Mouse (Mus musculus): Measurements from ENCODE around the gene Prpf38b. TPM values are rescaled to one million over a fixed set of nuclear protein-coding genes. Genes with fewer than 3 reads are reported as not detected.
A peak's percentile ranks its signal among the peaks of the same experiment; 100 is the strongest.

Gene Prpf38b
- total RNA-seq (2021): 10 to 100 TPM; 40.8 to 45.6 TPM
- long read RNA-seq, experiment 1, transcript Prpf38b-201 (6 exons, 3,026 nt): major isoform, 10 of 29 reads
- long read RNA-seq, experiment 1, partial matches to known transcripts: 0 of 29 reads
- long read RNA-seq, experiment 1, other reads (novel, unspliced or antisense): 19 of 29 reads
- long read RNA-seq, experiment 2, partial matches to known transcripts: 0 of 13 reads
- long read RNA-seq, experiment 2, other reads (novel, unspliced or antisense): 9 of 13 reads

- peak; percentile 88 to 96 for DNase-seq (ENCODE audit: low spot score in 2 of 2)
Measured at GRCm38 (mm10) chr3:108911548-108912413, at the start of gene Prpf38b. Gene Prpf38b (minus strand): TSS chr3:108911727.

- peak in 1 of 2 experiments; percentile 10 for DNase-seq (ENCODE audit: low spot score in 2 of 2)
Measured at GRCm38 (mm10) chr3:108961226-108961625, 49.7 kb upstream of the Prpf38b start.

GRCm38 (mm10) chr3:108959680-108960295 lies 48.3 kb upstream of the Prpf38b start:
- peak in 1 of 2 experiments; percentile 13 for DNase-seq (ENCODE audit: low spot score in 2 of 2)

- no peak for DNase-seq (ENCODE audit: low spot score in 2 of 2)
Measured at GRCm38 (mm10) chr3:108957976-108958375, 46.4 kb upstream of the Prpf38b start.

GRCm38 (mm10) chr3:108940996-108941395 lies 29.5 kb upstream of the Prpf38b start:
- no peak for DNase-seq (ENCODE audit: low spot score in 2 of 2)

- DNase-seq (ENCODE audit: low spot score in 2 of 2): peak in 1 of 2 experiments; percentile 12
Measured at GRCm38 (mm10) chr3:108940001-108940633, 28.6 kb upstream of the Prpf38b start, which contains the start of gene Gm9857. Gene Gm9857 (minus strand): TSS chr3:108940445.

- DNase-seq (ENCODE audit: low spot score in 2 of 2): no peak
Measured at GRCm38 (mm10) chr3:108939573-108939972, 28.0 kb upstream of the Prpf38b start, which contains the start of gene Henmt1. Gene Henmt1 (plus strand): TSS chr3:108939873.

GRCm38 (mm10) chr3:108938691-108939090 lies 27.2 kb upstream of the Prpf38b start:
- DNase-seq (ENCODE audit: low spot score in 2 of 2): no peak

- no peak for DNase-seq (ENCODE audit: low spot score in 2 of 2)
Measured at GRCm38 (mm10) chr3:108933557-108933956, 22.0 kb upstream of the Prpf38b start.

- DNase-seq (ENCODE audit: low spot score in 2 of 2): no peak
Measured at GRCm38 (mm10) chr3:108926308-108926707, 14.8 kb upstream of the Prpf38b start.

- DNase-seq (ENCODE audit: low spot score in 2 of 2): no peak
Measured at GRCm38 (mm10) chr3:108925677-108926076, 14.2 kb upstream of the Prpf38b start.

- DNase-seq (ENCODE audit: low spot score in 2 of 2): no peak
Measured at GRCm38 (mm10) chr3:108921822-108922221, 10.3 kb upstream of the Prpf38b start.

- no peak for DNase-seq (ENCODE audit: low spot score in 2 of 2)
Measured at GRCm38 (mm10) chr3:108920442-108921070, 9.0 kb upstream of the Prpf38b start.

- DNase-seq (ENCODE audit: low spot score in 2 of 2): no peak
Measured at GRCm38 (mm10) chr3:108918852-108919251, 7.3 kb upstream of the Prpf38b start.

- DNase-seq (ENCODE audit: low spot score in 2 of 2): no peak
Measured at GRCm38 (mm10) chr3:108917986-108918385, 6.5 kb upstream of the Prpf38b start.

GRCm38 (mm10) chr3:108916857-108917256 lies 5.3 kb upstream of the Prpf38b start:
- no peak for DNase-seq (ENCODE audit: low spot score in 2 of 2)

- no peak for DNase-seq (ENCODE audit: low spot score in 2 of 2)
Measured at GRCm38 (mm10) chr3:108915999-108916398, 4.5 kb upstream of the Prpf38b start.

- peak; percentile 40 to 71 for DNase-seq (ENCODE audit: low spot score in 2 of 2)
Measured at GRCm38 (mm10) chr3:108911081-108911547, 413 bp downstream of the Prpf38b start.

- peak in 1 of 2 experiments; percentile 11 for DNase-seq (ENCODE audit: low spot score in 2 of 2)
Measured at GRCm38 (mm10) chr3:108910303-108911080, 1.0 kb downstream of the Prpf38b start.

- no peak for DNase-seq (ENCODE audit: low spot score in 2 of 2)
Measured at GRCm38 (mm10) chr3:108902934-108903333, 8.6 kb downstream of the Prpf38b start.

Data from gastrocnemius, postnatal 4 days (tissue).